Mouse (Mus musculus) C2C12 (cell line): Measurements from ENCODE around the gene Cd163.

Experiments used
- CEBPB ChIP-seq: IDR thresholded peaks from one replicate; pipeline ENCODE4 v1.6.1; 2011; ENCODE audit warnings: low read depth, mild to moderate bottlenecking, control low read depth, moderate library complexity
- CTCF ChIP-seq: IDR thresholded peaks from one replicate; pipeline ENCODE4 v1.5.1; 2011; ENCODE audit not compliant: control insufficient read depth, insufficient read depth, insufficient read length
- FOSL1 ChIP-seq: IDR thresholded peaks from one replicate; pipeline ENCODE4 v1.8.0; 2011; ENCODE audit warnings: mild to moderate bottlenecking, low read length; ENCODE audit not compliant: poor library complexity, insufficient read depth, severe bottlenecking
- MAX ChIP-seq: IDR thresholded peaks from one replicate; pipeline ENCODE4 v1.6.1; 2011; ENCODE audit warnings: mild to moderate bottlenecking, control low read depth
- MYOD1 ChIP-seq: IDR thresholded peaks from one replicate; pipeline ENCODE4 v1.6.1; 2011; ENCODE audit warnings: low read depth; ENCODE audit not compliant: control insufficient read depth, insufficient read length
- MYOG ChIP-seq: IDR thresholded peaks from one replicate; pipeline ENCODE4 v1.6.1; 2011; ENCODE audit not compliant: control insufficient read depth, insufficient read length; ENCODE audit errors: extremely low read depth
- USF1 ChIP-seq: IDR thresholded peaks from one replicate; pipeline ENCODE4 v1.6.1; 2011; ENCODE audit warnings: low read depth, mild to moderate bottlenecking, control low read depth, moderate library complexity

DNA sequence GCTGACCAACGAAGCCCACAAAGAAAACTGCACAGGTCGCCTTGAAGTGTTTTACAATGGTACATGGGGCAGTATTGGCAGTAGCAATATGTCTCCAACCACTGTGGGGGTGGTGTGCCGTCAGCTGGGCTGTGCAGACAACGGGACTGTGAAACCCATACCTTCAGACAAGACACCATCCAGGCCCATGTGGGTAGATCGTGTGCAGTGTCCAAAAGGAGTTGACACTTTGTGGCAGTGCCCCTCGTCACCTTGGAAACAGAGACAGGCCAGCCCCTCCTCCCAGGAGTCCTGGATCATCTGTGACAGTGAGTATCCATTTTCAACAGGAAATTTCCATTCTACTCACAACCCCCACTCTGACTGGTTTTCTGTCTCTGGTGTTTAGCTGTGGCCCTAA is 15.9 kb downstream of the Cd163 start:
- TF ChIP-seq CTCF (no peak), MAX (no peak), MYOD1 (no peak), CEBPB (no peak), MYOG (no peak), USF1 (no peak), FOSL1 (no peak)
